Mouse (Mus musculus): ENCODE measurements around the gene Gm11985. TPM values are rescaled to one million over a fixed set of nuclear protein-coding genes. Genes with fewer than 3 reads are reported as not detected.

Gene Gm11985
- polyA plus RNA-seq, 1 experiment from 2014 or later = not detected

DNA sequence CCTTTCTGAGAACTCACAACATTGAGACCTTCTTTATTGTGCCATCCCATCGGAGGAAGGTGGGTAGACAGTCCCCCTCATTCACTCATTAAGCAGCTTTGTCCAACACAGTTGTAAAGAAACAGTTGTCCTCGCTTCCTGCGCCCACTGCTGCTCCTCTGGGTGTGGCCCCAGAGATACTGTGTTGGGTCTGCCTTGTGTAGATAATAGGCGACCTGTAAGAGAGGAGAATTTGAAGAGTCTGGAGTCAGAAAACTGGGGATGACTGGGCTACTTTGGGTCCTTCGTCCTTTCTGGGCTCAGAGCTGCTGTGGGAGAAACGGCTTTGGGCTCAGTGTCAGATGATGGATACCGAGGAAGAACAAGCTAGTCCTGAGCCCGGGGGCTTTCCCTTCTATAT, 50.0 kb downstream of the Gm11985 start:
- WGBS = 84% methylated on average over 8 of the region's 8 CpGs
- no peak overlapping the region for H3K9ac ChIP-seq (ENCODE audit: low read length)
- no peak overlapping the region for H3K4me2 ChIP-seq (ENCODE audit: low read depth, low read length)
- H3K4me1 ChIP-seq (ENCODE audit: control insufficient read depth, insufficient read depth, low read length) = peaks cover 5% of the 10 kb centered on the region
- no peak for ATAC-seq (replicated peaks; ENCODE audit: extremely low read depth, insufficient read depth, low FRiP score)
- no peaks in the 10 kb centered on the region for H3K9me3 ChIP-seq (replicated peaks; ENCODE audit: control insufficient read depth, low read length)
- no peak overlapping the region for H3K27ac ChIP-seq (ENCODE audit: low read length)
- 0 out of 2 replicates have a peak, but pooled peaks cover 2% of the 10 kb centered on the region for H3K27me3 ChIP-seq (ENCODE audit: control insufficient read depth, insufficient read depth, low read length)
- no peak overlapping the region for H3K4me3 ChIP-seq (ENCODE audit: low read length)
- no peaks in the 10 kb centered on the region for H3K36me3 ChIP-seq (ENCODE audit: control insufficient read depth, insufficient read depth)

DNA sequence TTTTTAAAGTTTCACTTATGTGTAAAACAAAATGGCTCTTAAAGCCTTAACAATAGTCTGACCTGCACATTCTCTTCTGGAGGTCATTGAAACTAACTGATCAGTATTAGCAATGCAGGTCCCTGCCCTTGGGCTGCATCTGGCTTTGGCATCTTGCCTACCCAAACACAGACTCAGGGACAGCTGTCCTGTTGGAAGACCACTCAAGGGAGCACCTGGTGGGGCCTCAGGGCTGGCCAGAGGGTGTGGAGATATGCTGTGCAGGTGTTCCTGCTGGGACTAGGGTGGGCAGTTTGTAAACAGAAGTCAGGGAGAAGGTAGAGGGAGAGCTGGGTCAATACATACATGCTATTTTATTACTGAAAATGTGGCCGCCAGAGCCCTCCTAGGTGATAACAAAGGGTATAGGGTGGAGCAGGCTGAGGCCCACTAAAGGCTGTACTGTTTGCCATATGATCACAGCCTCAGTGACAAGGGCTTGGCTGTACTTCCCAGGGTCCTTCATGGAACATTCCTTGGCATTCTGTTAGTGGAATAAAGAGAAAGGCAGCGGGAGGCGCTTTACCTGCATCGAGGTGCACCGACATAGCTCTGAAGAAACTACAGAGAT, 52.0 kb downstream of the Gm11985 start:
- ATAC-seq (replicated peaks; ENCODE audit: extremely low read depth, insufficient read depth, low FRiP score) = no peak
- 83% methylated on average over 5 of the region's 5 CpGs for WGBS
- Histone ChIP-seq H3K9me3 (replicated peaks; ENCODE audit: control insufficient read depth, low read length) (no peaks in the 10 kb centered on the region), H3K4me1 (ENCODE audit: control insufficient read depth, insufficient read depth, low read length) (peaks cover 3% of the 10 kb centered on the region; the same call in 1 of the 2 replicates), H3K27ac (ENCODE audit: low read length) (no peak overlapping the region), H3K4me3 (ENCODE audit: low read length) (no peak overlapping the region), H3K4me2 (ENCODE audit: low read depth, low read length) (no peak overlapping the region), H3K36me3 (ENCODE audit: control insufficient read depth, insufficient read depth) (no peaks in the 10 kb centered on the region), H3K27me3 (ENCODE audit: control insufficient read depth, insufficient read depth, low read length) (0 out of 2 replicates have a peak, but pooled peaks cover 2% of the 10 kb centered on the region), H3K9ac (ENCODE audit: low read length) (no peak overlapping the region)

DNA sequence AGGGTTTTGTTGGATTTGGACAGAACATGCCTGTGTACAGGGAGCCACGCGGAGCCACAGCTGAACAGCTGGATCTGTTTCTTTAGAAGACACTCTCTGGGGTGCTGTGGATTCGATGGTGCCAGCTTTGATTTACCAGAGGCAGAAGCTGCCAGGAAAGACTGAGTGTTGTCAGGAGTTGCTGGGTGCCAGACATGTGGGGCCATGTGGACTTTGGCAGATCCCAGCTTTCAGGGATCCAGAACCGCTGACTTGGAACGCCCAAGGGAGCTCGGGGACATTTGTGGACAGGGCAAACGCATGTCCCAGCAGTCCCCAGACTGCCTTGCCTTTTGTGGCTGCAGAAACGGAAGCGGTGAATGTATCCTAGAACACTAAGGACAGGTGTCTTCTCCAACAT, 52.6 kb downstream of the Gm11985 start:
- WGBS = 83% methylated on average over 9 of the region's 9 CpGs

DNA sequence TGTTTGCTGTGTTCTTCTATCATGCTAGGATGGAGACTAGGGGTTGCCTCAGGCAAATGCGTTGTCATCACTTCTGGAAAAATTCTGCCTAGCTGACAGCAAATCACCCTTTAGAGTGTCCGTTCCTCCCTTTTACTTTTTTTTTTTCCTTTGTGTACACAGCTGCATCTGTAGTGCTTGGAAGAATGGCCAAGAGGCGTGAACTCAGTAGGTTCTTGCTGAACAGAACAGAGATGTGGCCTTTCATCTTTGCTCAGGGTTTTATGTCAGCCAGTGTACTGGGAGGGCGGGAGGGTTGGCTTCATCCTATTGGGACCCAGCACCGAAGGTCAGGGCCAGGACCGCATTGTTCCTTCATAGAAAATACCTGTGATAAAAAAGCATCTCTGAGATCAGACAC, 53.1 kb downstream of the Gm11985 start:
- no peak overlapping the region for H3K4me2 ChIP-seq (ENCODE audit: low read depth, low read length)
- no peak overlapping the region for H3K27ac ChIP-seq (ENCODE audit: low read length)
- H3K9ac ChIP-seq (ENCODE audit: low read length) = no peak overlapping the region
- H3K9me3 ChIP-seq (replicated peaks; ENCODE audit: control insufficient read depth, low read length) = no peaks in the 10 kb centered on the region
- 0 out of 2 replicates have a peak, but pooled peaks cover 2% of the 10 kb centered on the region for H3K27me3 ChIP-seq (ENCODE audit: control insufficient read depth, insufficient read depth, low read length)
- 76% methylated on average over 6 of the region's 6 CpGs for WGBS
- ATAC-seq (replicated peaks; ENCODE audit: extremely low read depth, insufficient read depth, low FRiP score) = no peak
- peaks cover 3% of the 10 kb centered on the region; the same call in 1 of the 2 replicates for H3K4me1 ChIP-seq (ENCODE audit: control insufficient read depth, insufficient read depth, low read length)
- H3K36me3 ChIP-seq (ENCODE audit: control insufficient read depth, insufficient read depth) = no peaks in the 10 kb centered on the region
- H3K4me3 ChIP-seq (ENCODE audit: low read length) = no peak overlapping the region

More for the DNA sequence above, 52.6 kb downstream of the Gm11985 start:
- Histone ChIP-seq H3K36me3 (ENCODE audit: control insufficient read depth, insufficient read depth) (no peaks in the 10 kb centered on the region), H3K4me2 (ENCODE audit: low read depth, low read length) (no peak overlapping the region), H3K9ac (ENCODE audit: low read length) (no peak overlapping the region), H3K27ac (ENCODE audit: low read length) (no peak overlapping the region), H3K27me3 (ENCODE audit: control insufficient read depth, insufficient read depth, low read length) (0 out of 2 replicates have a peak, but pooled peaks cover 2% of the 10 kb centered on the region), H3K9me3 (replicated peaks; ENCODE audit: control insufficient read depth, low read length) (no peaks in the 10 kb centered on the region), H3K4me1 (ENCODE audit: control insufficient read depth, insufficient read depth, low read length) (peaks cover 3% of the 10 kb centered on the region; the same call in 1 of the 2 replicates), H3K4me3 (ENCODE audit: low read length) (no peak overlapping the region)
- no peak for ATAC-seq (replicated peaks; ENCODE audit: extremely low read depth, insufficient read depth, low FRiP score)

DNA sequence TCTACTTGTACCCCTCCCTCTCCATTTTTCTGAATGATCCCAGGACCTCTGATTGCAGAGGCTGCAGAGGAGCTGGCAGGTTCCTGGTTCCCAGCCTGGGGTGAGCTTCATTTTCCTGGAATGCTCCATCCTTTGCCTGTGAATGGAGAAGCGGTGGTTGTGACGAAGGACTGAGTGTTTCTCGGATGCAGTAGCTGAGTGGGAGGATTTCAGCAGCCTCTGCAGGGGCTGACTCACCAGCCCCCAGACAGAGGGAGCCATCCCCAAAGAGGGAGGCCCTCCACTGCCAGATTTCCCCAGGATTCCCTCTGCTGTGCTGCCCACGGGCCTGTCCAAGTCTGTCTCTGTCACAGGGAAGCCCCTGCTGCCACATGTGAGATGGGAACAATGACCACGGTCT, 54.0 kb downstream of the Gm11985 start:
- no peak for ATAC-seq (replicated peaks; ENCODE audit: extremely low read depth, insufficient read depth, low FRiP score)
- Histone ChIP-seq H3K27me3 (ENCODE audit: control insufficient read depth, insufficient read depth, low read length) (0 out of 2 replicates have a peak, but pooled peaks cover 2% of the 10 kb centered on the region), H3K9me3 (replicated peaks; ENCODE audit: control insufficient read depth, low read length) (no peaks in the 10 kb centered on the region), H3K27ac (ENCODE audit: low read length) (no peak overlapping the region), H3K4me2 (ENCODE audit: low read depth, low read length) (no peak overlapping the region), H3K9ac (ENCODE audit: low read length) (no peak overlapping the region), H3K4me3 (ENCODE audit: low read length) (no peak overlapping the region), H3K4me1 (ENCODE audit: control insufficient read depth, insufficient read depth, low read length) (peaks cover 8% of the 10 kb centered on the region), H3K36me3 (ENCODE audit: control insufficient read depth, insufficient read depth) (no peaks in the 10 kb centered on the region)
- 65% methylated on average over 5 of the region's 5 CpGs for WGBS

DNA sequence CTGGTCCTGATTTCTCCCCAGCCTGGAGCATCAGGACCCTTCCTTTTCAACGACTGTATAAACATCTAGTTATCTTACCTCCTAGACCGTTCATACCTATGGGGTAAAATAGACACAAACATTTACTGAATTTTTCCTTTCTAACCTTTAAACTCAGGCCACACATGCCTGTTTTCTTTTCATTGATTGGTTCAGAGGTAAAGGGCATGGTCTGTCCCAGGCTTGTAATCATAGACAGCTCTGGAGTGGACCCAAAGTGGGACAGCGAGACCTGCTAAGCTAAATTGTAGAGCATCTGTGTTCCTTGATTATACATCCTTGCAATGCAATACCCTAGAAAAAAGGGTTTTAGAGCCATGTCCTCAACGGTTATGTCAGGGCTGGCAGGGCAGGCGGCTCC, 54.6 kb downstream of the Gm11985 start:
- H3K27me3 ChIP-seq (ENCODE audit: control insufficient read depth, insufficient read depth, low read length) = 0 out of 2 replicates have a peak, but pooled peaks cover 2% of the 10 kb centered on the region
- no peaks in the 10 kb centered on the region for H3K9me3 ChIP-seq (replicated peaks; ENCODE audit: control insufficient read depth, low read length)
- 78% methylated on average over 5 of the region's 5 CpGs for WGBS
- no peaks in the 10 kb centered on the region for H3K36me3 ChIP-seq (ENCODE audit: control insufficient read depth, insufficient read depth)
- ATAC-seq (replicated peaks; ENCODE audit: extremely low read depth, insufficient read depth, low FRiP score) = no peak
- no peak overlapping the region for H3K9ac ChIP-seq (ENCODE audit: low read length)
- no peak overlapping the region for H3K4me2 ChIP-seq (ENCODE audit: low read depth, low read length)
- peaks cover 9% of the 10 kb centered on the region for H3K4me1 ChIP-seq (ENCODE audit: control insufficient read depth, insufficient read depth, low read length)
- no peak overlapping the region for H3K27ac ChIP-seq (ENCODE audit: low read length)
- H3K4me3 ChIP-seq (ENCODE audit: low read length) = no peak overlapping the region

Other genes starting within 250 kb of the Gm11985 start
- gene Adcy1, start 125.1 kb downstream of the Gm11985 start, polyA plus RNA-seq (2015; fragmentation: Nextera tagmentation; extraction: Ambion mirVana) = 0.74 and 1.1 TPM in 2 replicates
- gene Igfbp1, start 9.2 kb upstream of the Gm11985 start, polyA plus RNA-seq (2015; fragmentation: Nextera tagmentation; extraction: Ambion mirVana) = 0.19 and 0.45 TPM in 2 replicates
- 36.3 and 41.1 TPM in 2 replicates for gene Igfbp3, start 25.4 kb upstream of the Gm11985 start, polyA plus RNA-seq (2015; fragmentation: Nextera tagmentation; extraction: Ambion mirVana)

All from heart, embryonic 16.5 days (tissue).